Mouse (Mus musculus) left cerebral cortex, postnatal 4 days (tissue): ENCODE results near the gene Socs1. TPM values are rescaled to one million over a fixed set of nuclear protein-coding genes. Genes with fewer than 3 reads are reported as not detected.
"Not testable (repeated sequence)": the region's sequence is repeated elsewhere in the genome, so short reads cannot be mapped to it uniquely, and the experiment has no call there.

ENCODE experiments used
- DNase-seq: peaks from one replicate; pipeline ENCODE4 v3.0.0-alpha.2; 2022
- intact Hi-C: fragments of 180-260 bp; cut with DNase I; formaldehyde crosslinking; loops from one replicate; pipeline ENCODE4 v1.15.1; 2025
- total RNA-seq, 2 experiments: library from RNA; stranded (reverse); gene quantifications; 2 replicates each; pipeline ENCODE4 v1.2.3; 2021

Socs1 gene
- total RNA-seq = 1 to 10 TPM; 1.9 to 2.0 TPM

DNA sequence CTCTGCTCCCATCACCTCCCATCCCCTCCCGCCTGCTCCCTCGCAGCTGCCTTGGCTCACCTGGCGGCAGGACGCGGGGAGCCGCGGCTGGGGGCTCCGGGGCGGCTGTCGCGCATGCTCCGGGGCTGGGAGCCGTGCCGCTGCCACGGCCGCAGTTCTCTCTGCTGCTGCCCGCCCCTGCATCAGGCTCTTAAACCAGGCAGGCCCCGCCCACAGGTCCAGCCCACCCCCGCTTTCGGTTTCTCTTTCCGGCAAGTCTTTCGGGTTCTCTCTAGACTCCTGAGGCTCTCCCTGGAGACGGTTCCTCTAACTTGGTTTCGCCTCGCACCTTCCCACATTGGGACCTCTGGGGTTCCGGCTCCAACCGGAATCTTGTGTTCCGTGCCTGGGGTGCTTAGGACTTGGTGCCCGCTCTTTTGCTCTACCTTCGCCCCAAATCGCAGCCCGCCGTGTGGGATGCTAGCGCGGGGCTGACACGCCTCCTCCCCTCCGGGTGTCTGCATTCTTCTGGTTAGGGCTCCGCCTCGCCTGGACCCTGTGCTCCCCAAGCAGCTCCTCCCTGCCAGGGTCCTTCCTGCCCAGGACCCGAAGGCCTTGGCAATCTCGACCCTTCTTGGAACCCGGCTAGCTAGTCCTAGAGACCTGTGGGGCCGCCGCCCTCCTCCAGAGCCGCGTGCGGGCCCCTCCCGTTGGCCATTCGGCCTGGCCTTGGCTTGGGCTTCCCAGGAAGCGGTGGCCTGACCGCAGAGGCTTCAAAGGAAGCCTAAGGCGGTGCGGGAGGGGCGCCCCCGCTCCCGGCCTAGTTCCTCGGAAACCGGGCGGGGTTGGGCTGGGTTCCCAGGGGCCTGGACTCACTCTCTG, at the start of gene Socs1:
Gene Socs1 (minus strand): TSS at position 166 of the 861 bp plus-strand sequence.
- intact Hi-C loops = loop anchor here (5.0 to 10.0 kb wide), 2 partner anchors 121 to 213 kb away; no protein-coding TSS in a partner anchor
- DNase-seq = peak; percentile 88

DNA sequence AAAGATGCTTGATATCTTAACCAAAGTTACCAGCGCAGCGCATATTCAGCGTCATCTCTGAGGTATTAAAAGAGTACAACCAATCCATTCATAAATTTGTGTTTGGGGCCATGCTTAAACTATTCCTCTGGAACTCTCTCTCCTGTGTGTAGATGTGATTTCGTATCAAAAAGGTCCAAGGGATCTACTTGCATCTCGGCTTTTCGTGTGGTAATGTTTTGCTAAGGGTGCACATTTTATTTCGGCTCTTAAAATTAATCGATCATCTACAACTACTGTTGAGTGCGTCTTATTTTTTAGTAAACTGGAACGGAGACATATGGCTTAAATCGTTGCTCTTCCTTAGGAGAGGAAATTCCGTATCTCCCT, 49.2 kb upstream of the Socs1 start:
- no peak for DNase-seq
- intact Hi-C loops = no loop called here

DNA sequence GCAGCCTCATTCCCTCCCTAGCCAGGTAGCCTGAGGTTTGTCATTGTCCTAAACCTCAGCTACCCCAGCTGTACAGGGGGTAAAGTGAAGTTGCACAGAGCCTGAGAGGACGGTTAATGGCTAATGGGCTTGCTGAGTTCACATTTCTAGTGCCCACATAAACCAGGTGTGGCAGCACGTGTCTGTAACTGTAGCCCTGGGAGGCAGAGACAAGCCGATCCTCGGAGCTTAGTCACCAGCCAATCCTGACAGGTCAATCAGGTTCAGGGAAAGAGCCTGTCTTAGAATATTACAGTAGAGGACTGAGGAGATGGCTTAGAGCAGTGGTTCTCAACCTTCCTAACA, 43.1 kb upstream of the Socs1 start:
- no peak for DNase-seq

DNA sequence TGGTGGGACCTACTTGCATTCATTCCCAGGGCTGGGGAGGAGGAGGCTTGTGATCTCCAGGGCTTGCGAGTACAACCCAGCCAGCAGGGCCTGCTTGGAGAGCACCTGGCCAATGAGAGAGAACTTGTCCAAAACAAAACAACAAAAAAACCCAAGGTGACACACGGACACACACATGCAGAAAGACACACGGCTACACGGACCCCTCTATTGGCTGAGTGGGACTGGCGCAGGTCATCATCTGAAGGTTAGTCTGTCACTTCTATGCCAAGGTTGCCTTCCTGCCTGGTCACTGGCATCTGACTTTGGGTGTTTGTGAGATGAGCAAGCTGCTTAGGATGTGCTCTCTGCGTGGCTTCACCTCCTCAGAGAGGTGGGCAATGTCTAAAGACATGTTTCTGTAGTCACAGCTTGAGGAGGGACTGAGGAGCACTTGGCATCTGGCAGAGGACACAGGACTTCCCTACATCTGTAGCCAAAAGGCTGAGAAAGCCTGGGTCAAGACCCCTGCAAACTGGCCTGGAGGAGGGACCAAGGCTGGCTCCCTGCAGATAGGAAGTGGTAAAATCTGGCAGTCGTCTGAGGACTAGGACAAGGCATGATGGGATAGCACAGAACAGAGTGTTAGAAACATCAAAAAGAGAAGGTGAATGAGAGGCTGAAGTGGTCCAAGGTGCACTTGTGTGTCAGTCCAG, 42.6 kb upstream of the Socs1 start:
- no peak for DNase-seq
- intact Hi-C loops = no loop called here

More for the DNA sequence above, 43.1 kb upstream of the Socs1 start:
- intact Hi-C loops = no loop called here

DNA sequence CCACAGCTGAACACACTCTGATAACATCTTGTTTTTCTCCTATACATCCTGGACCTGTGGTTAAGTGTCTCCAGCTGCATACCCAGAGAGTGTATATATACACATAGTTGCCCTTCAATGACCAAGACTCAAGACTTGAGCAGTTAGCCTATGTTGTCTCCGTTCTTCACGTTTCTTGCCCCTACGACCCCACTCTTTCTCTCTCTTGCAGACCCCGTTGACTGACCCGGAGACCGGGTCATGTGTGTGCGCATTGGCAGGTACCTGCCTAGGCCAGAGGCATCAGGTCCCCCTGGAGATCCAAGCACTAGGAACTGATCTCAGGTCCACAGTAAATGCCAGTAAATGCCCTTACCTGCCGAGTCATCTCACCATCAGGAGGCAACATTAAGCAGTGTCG, 41.9 kb upstream of the Socs1 start:
- no peak for DNase-seq
- intact Hi-C loops = no loop called here

DNA sequence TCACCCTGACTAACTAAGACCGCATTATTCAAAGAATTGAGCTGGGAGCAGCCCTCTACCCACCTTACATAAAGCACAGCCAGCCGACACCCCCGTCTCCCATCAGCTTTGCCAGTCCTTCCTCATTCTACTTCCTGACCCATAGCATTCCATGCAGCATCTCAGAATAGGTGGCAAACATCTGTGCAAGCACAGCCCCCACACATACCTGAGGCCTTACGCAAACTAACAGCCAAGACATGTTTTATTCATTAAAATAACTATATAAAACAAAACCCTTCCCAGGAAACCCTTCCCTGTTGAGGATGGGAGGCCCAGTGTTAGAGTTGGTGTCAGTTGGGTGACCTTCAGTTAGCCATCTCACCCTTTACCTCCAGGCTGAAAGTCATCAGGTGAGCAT, 40.5 kb upstream of the Socs1 start:
- intact Hi-C loops = no loop called here

DNA sequence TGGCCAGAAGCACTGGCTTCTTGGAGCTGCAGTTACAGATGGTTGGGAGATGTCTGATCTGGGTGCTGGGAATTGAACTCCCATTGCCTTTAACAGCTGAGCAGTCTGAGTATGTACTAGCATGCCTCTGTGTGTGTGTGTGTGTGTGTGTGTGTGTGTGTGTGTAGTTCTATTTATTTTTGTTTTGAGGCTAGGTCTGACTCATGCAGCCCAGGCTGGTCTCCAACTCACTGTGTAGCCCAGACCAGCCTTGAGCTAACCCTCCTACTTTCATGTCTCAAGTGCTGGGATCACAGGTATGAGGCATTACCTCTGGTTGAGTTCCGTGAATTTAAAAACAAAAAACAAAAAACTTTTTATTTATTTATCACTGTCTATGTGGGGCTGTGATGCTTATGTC, 39.2 kb upstream of the Socs1 start:
- intact Hi-C loops = no loop called here
- no peak for DNase-seq

More for the DNA sequence above, 40.5 kb upstream of the Socs1 start:
- DNase-seq = no peak

DNA sequence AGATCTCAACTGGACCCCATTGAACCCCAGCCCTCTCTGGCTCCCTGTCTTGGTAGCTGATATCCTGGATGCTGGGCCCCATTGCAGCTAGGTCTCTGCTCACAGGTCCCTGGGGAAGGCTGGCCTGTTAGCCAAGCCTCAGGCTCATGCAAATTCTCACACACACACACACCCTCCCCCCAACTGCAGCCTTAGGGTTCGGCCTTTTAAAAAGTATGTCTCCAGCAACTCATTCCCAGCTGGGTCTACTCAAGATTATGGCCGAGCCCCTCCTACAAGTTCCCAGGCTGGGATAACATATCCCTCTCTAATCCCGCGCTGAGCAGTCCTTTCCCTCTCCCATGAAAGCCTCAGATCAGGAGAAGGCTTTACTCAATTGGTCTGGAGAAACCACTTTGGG, 36.1 kb upstream of the Socs1 start:
- DNase-seq = no peak
- intact Hi-C loops = no loop called here

DNA sequence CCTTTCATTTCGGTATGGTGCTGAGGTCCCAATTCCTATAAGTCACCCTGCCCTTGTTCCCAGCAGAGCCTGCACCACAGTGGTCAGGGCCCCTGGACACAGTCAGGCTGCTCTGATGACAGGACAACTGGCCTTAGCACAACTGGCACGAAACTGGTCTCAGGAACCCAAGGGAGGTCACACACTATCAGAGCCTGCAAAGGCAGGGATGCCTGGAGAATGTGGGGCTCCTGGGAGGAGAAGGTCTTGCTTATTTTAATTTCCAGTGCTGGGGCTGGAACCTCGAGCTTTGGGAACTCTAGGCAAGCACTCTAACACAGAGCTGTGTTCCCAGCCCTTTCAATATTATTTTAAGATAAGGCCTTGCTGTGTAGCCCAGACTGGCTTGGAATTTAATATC, 34.6 kb upstream of the Socs1 start:
- intact Hi-C loops = no loop called here

DNA sequence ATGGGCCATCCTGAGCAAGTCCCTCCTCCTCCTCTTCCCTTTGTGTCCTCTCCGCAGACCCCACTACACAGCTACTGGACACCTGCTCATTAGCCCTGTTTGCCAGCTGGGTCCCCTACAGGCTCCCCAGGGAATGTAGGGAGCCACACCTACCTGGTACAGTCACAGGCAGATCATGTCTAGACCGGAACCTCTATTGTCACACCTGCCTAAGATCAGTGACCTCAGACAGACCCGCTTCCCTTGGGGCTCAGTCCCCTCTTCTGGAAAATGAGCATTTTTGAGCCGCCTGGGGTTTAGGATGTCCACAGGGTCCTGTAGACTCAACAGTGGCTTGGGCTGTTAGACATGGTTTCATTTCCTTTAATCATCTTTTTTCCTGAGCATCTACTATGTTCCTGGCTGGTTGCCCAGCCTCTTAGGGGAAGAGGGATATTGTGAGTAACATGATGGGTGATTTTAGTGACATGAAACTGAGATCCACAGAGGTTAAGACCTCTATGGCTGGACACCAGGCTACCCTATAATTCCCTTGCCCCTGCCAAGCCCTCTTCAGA, 33.3 kb upstream of the Socs1 start:
- intact Hi-C loops = no loop called here
- no peak for DNase-seq

More for the DNA sequence above, 34.6 kb upstream of the Socs1 start:
- DNase-seq = no peak

DNA sequence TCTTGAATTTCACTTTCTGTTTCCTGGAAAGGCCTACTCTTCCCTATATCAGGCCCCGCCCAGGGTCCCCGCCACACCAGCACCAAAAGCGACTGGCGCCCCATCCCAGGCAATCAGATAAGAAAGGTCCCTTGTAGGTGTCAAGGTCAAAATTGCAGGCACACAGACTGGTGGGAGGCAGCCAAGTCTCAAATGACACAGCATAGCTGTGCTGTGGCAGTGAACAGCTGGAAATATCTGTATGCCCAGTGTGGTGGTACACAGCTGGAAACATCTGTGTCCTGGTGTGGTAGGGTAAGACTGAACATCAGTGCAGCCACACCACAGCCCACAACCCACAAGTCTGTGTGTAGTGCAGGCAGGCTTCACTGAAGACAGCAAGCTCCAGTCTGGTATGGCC, 29.5 kb upstream of the Socs1 start:
- intact Hi-C loops = no loop called here
- DNase-seq = no peak

DNA sequence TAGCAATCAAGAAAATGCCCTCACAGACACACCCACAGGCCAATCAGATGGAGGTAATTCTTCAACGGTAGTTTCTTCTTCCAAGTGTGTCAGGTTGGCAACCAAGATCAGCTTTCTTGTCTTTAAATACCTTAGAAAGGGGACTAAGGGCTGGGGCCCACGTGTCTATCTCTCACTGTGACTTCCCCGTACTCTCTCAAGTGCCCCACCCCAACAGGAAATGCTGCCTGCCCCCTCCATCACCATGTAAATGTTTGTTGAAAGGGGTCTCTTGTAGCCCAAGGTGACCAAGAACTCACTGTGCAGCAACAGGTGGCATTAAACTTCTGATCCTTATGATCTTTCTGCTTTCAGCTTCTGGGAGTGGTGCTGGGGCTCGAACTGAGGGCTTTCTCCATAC, 28.4 kb upstream of the Socs1 start:
- DNase-seq = no peak
- intact Hi-C loops = no loop called here

DNA sequence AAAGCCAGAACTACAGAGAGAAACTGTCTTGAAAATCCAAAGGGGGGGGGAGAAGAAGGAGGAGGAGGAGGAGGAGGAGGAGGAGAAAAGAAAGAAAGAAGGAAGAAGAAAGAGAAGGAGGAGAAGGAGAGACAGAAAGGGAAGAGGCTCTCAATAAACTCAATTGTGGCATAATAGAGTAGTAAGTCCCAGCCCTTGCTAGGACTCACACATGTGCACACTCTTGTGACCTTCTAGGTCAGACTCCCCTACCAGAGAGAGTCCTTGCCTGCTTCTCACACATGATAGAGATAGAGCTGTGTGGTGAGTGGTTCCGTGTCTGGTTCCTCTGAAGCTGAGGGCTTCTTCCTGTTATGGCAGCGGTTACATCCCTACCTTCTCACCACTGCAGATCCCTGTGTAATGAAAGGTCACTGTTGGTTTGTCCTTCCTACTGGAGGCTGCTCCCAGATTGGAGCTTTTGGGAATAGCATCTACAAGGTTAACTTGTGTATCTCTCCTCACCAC, 27.6 kb upstream of the Socs1 start, which contains the start of gene Gm11172:
Gene Gm11172 (plus strand): TSS at position 51 of the 507 bp plus-strand sequence.
- intact Hi-C loops = no loop called here
- DNase-seq = no peak

DNA sequence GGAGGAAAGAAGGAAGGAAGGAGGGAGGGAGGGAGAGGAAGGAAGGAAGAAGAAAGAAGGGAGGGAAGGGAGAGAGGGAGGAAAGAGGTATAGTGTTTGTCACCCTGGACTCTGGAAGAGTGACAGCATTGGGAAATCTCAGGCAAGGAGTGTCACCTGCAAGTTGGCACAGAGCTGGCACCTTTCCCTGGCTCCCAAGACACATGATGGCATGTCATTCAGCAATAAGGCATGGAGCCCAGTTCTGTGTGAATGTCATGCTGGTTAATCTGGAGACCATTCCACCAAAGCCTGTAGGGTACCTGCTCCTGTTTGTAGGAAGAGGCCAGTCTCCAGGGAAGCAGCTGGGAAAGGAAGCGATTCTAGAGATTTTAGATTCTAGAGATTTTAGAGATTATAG, 25.0 kb upstream of the Socs1 start:
- intact Hi-C loops = no loop called here
- DNase-seq = no peak

DNA sequence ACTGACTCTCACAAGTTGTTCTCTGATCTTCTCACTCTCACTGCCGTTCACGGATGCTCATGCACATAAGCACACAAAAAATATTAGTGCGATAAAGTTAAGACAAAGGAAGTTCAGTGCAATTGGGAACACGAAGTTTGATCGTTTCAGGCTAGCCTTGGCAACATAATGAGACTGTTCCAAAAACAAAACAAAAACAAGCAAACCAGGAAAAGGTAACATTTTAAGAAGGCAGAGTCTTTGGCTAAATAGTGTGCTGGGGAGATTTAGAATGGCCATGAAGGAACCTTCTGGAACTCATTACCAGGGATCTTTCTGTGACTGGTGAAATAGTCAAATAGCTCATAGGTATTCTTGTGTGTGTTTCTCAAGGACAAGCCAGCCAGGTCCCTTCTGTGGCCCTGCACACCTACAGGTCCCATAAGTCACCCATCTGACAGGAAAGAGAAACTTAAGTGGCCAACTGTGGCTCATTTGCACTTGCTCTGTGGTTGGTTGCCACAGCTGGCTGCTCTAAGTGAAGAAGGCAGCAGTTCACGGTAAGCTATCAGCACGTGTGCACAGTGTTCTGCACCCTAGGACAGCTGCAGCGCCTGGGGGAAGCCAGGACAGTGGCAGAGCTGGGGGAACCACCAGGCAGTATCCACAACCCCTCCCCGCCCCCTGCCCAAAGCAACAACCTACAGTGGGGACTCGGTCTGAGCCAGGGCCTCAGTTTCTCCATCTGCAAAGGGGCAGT, 20.6 kb upstream of the Socs1 start, which contains the start of gene Prm1:
Gene Prm1 (minus strand): TSS at position 51 of the 739 bp plus-strand sequence.
- DNase-seq = no peak

DNA sequence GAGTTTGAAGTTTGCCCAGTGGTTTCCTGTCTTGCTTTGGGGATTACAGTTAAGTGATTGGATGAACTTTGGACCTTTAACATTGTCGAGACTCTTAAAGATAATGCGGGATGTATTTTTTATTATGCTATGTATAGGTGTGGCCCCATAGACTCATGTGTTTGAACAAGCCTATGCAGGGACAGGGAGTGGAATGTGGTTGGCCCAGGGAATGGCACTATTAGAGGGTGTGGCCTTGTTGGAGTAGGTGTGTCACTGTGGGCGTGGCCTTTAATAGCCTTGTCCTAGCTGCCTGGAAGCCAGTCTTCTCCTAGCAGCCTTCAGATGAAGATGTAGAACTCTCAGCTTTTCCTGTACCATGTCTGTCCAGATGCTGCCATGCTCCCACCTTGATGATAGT, 17.1 kb upstream of the Socs1 start:
- DNase-seq, intact Hi-C loops: not testable (repeated sequence)

More for the DNA sequence above, 20.6 kb upstream of the Socs1 start, which contains the start of gene Prm1:
- intact Hi-C loops = no loop called here

DNA sequence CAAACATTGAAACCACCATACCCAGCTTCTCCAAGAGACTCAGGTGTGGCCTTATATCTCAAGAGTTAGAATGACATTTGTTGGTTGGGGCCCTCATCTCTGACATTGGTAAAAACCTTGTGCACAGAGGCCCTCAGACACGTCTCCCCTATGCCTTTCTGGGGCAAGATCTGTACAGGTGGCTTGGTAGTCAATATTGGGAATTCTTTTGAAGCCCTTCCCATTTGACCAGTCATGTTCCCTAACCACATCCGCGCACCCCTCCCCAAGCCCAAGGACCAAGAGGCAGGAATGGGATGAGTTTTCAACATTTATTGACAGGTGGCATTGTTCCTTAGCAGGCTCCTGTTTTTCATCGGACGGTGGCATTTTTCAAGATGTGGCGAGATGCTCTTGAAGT, 10.7 kb upstream of the Socs1 start, which contains the start of gene Prm2:
Gene Prm2 (minus strand): TSS at position 101 of the 400 bp plus-strand sequence.
- intact Hi-C loops = no loop called here
- DNase-seq = no peak

DNA sequence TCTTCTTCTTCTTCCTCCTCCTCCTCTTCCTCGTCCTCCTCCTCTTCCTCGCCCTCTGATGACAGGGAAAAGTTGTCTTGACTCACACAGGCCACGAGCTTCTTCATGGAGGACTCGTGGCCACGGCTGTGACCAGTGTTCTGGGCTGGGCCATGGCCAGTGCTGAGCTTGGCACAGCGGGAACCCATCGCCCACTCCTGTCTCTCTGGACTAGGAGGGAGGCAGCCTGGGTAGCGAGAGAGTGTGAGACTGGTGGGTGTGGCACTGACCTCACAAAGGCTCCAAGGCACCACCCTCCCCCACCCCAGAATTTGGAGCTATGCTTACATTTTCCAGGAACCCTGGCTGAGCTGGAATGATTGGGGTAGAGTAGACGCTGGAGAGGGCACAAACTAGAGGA, 5.4 kb upstream of the Socs1 start, which contains the start of gene Prm3:
Gene Prm3 (minus strand): TSS at position 213 of the 400 bp plus-strand sequence.
- DNase-seq = no peak
- intact Hi-C loops = no loop called here

DNA sequence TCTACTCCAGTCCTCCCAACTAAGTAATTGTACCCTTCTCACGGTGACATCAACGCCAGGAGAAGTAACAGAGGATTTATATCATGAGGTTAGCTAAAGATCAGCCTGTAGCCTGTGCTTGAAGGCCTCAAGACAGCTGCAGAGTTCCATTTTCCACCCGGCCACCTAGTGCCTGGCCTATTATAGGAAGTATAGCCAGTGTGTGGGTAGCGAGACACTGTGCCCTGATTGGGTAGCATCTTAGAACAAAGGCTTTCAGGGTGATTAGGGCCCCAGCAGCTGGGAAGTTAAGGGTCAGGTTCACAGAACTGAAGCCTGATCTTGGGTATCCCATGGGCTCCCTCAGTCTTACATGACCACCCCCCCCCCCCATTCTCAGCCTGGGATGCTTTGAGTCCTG, 3.5 kb upstream of the Socs1 start:
- intact Hi-C loops = loop anchor here (5.0 to 10.0 kb wide), 2 partner anchors 124 to 217 kb away; no protein-coding TSS in a partner anchor
- no peak for DNase-seq

DNA sequence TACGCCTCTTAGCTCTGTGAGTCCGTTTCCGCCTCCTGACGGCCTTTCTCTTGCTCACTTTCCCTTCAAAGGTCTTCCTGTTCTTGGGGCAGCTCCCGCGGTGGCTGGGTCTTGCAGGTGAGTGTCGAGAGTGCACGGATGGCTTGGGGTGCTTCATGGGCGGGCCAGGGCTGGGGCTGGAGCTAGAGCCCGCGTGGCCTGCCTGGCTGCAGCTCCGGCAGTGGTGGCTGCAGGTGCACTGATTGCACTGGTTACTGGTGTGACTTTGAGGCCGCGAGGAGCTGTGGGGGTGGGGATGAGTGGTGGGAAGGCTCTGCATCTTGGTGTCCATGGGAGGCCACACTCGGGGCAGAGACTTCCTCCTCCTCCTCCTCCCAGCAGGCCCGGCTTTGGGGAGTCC, 2.9 kb upstream of the Socs1 start, which contains the start of gene Tnp2:
Gene Tnp2 (minus strand): TSS at position 390 of the 400 bp plus-strand sequence.
- intact Hi-C loops = loop anchor here (5.0 to 10.0 kb wide), 2 partner anchors 123 to 216 kb away; no protein-coding TSS in a partner anchor

More for the DNA sequence above, 2.9 kb upstream of the Socs1 start, which contains the start of gene Tnp2:
- no peak for DNase-seq
